Mouse (Mus musculus): Measurements from ENCODE around the gene Pxt1.
"Not testable (repeated sequence)": the region's sequence is repeated elsewhere in the genome, so short reads cannot be mapped to it uniquely, and the experiment has no call there.

Gene Pxt1

GRCm38 (mm10) chr17:28943740-28944139 lies at the start of gene Pxt1:
TSS of gene Pxt1 (minus strand) at chr17:28943840.
- no peak for DNase-seq (ENCODE audit: low read depth, low spot score)

DNA sequence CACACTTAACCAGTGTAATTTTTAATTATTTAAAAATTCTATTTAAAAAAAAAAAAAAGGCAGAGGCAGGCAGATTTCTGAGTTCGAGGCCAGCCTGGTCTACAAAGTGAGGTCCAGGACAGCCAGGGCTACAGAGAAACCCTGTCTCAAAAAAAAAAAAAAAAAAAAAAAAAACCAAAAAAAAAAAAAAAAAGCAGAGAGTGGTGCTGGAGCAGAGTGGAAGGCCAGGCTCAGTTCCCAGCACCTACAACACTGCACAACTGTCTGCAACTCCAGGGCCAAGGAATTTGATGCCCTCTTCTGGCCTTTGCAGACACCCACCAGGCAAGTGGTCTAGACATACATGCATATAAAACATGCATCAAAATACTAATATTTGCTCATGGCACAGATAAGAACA lies 49.4 kb upstream of the Pxt1 start:
- DNase-seq (ENCODE audit: low read depth, low spot score) = not testable (repeated sequence)

DNA sequence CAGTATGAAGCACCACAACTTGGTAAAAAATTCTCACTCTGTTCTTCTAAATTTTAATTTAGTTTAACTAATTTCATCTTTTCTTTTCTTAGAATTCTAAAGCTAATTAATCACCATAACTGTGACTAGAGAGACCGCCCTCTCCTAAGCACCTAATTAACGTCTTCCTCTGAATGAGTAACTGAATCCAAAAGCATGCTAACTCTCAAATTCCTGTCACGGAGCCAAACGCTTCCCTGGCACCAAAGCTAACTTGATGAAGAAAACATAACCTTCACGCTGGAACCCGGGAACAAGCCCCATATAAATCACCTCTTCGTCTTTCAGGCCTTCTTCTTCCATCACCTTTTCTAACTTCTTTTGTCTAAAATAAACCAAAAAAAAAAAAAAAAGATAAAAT lies 48.5 kb upstream of the Pxt1 start:
- no peak for DNase-seq (ENCODE audit: low read depth, low spot score)

- DNase-seq (ENCODE audit: low read depth, low spot score) = no peak
Measured at GRCm38 (mm10) chr17:28991286-28991685, 47.6 kb upstream of the Pxt1 start.

DNA sequence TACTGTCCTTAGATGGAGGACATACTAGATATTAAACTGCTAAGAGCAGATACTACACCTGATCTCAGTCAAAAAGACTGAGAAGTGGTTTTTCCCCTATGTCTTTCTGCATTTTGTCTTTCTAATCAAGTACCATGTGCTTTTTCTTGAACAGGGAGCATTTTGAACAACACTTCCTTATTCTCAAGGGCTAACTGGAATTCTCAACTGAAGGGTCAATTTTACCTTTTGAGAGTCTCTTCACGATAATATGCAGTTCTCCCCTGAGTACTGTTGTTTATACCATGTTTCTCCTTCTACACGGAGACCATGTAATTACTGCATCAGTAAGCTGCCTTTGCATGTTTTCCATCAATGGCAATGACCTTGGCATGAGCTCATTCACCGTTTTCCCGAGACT lies 46.4 kb upstream of the Pxt1 start:
- no peak for DNase-seq (ENCODE audit: low read depth, low spot score)

DNA sequence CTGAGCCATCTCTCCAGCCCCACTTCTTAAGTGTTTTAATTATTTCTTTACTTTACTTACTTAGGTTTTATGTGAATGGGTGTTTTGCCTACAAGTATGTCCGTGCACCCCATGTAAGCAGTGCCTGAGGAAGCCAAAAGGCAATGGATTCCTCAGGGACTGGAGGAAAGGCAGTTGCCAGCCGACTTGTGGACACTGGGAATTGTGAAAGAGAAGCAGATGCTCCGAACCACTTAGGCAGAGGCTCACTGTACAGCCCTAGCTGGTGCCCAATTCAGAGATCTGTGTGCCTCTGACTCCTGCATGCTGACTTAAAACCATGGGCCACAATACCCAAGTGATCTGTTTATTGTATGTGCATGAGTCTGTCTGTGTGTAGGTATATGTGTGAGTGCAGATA lies 45.4 kb upstream of the Pxt1 start:
- no peak for DNase-seq (ENCODE audit: low read depth, low spot score)

- no peak for DNase-seq (ENCODE audit: low read depth, low spot score)
Measured at GRCm38 (mm10) chr17:28988291-28988690, 44.7 kb upstream of the Pxt1 start.

GRCm38 (mm10) chr17:28987713-28988112 lies 44.1 kb upstream of the Pxt1 start:
- no peak for DNase-seq (ENCODE audit: low read depth, low spot score)

DNA sequence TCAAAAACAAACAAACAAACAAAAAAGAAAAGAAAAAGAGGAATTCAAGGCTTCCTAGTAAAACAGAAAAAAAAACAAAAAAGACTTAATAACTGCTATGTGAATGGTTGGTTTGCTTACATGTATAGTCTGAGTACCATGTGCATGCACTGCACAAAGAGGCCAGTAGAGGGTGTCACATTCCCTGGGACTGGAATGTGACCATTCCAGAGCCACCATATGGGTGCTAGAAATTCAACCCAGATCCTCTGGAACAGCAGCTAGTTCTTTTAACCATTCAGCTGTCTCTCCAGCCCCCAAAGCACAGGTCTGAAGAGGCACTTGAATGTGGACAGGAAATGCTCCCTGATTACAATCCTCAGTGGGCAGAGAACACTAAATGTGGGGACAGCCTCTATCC lies 43.2 kb upstream of the Pxt1 start:
- DNase-seq (ENCODE audit: low read depth, low spot score) = no peak

- DNase-seq (ENCODE audit: low read depth, low spot score) = no peak
Measured at GRCm38 (mm10) chr17:28984724-28985420, 41.2 kb upstream of the Pxt1 start.

- no peak for DNase-seq (ENCODE audit: low read depth, low spot score)
Measured at GRCm38 (mm10) chr17:28982591-28982990, 39.0 kb upstream of the Pxt1 start.

GRCm38 (mm10) chr17:28981081-28981480 lies 37.4 kb upstream of the Pxt1 start:
- DNase-seq (ENCODE audit: low read depth, low spot score) = no peak

GRCm38 (mm10) chr17:28979091-28979490 lies 35.5 kb upstream of the Pxt1 start:
- DNase-seq (ENCODE audit: low read depth, low spot score) = no peak

- no peak for DNase-seq (ENCODE audit: low read depth, low spot score)
Measured at GRCm38 (mm10) chr17:28970122-28970521, 26.5 kb upstream of the Pxt1 start.

DNA sequence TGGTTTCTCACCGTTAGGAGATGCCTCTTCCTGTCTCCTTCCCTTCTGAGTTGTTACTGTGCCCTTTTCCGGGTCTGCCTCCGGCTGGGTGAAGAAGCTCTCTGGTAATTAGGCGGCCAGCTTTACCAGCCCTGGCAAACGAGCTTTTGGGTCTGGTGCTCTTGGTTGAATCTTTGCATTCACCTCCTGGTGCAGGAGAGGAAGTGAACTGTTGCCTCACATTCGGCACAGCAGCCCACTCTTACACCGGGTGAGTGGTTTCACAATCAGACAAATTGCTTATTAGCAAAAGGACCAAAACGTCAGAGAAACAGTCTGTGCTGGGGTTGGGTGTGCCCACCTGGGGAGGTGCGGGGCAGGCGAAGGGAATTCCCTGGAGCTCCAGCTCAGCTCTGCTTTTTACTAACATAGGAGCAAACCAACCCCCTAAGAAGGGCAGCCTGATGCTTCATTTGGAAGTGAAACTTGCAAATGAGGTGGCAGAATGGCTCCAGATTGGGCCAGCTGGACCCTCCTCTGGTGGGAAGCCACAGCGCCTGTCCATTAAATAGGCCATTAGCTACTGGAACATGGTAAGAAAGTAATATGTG lies 23.5 kb upstream of the Pxt1 start:
- no peak for DNase-seq (ENCODE audit: low read depth, low spot score)

- DNase-seq (ENCODE audit: low read depth, low spot score) = no peak
Measured at GRCm38 (mm10) chr17:28961596-28961995, 18.0 kb upstream of the Pxt1 start.

- no peak for DNase-seq (ENCODE audit: low read depth, low spot score)
Measured at GRCm38 (mm10) chr17:28960597-28960996, 17.0 kb upstream of the Pxt1 start.

DNA sequence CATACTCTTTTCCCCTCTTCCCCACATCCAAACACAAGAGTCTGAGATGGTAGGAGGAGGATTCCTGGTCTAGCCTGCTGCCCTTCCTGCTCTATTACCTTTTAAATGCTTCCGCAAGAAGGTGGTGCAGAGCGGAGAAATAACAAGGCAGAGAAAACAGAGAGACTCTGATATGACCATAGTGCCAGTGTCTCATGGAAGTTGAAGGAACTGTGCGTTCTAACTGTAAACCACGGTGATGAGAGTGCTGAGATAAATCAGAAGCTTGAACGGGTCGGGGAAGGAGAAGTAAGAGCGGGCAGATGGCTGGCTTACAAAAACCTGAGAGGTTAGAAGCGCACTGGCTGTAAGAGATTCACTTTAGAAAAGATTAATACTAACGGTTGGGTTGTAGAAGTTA lies 10.8 kb upstream of the Pxt1 start:
- DNase-seq (ENCODE audit: low read depth, low spot score) = no peak

DNA sequence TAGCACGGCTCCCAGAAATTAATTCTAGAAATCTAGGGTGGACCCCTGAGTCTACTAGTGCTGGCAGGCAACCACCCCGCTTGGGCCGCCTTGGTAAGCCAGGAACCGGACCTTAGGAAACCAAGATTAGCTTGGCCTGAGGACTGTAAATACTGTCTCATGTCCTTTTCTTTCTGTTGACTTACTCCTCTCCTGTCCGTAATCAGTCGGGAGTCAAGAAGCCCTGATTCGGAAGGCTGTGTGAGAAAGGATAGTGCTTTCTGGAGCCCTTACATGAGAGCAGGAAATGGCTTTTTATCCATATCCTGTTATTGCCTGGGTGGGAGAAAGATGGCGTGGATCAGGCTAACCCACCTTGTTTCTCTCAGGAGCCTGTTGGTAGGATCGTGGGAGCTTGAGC lies 9.6 kb upstream of the Pxt1 start:
- DNase-seq (ENCODE audit: low read depth, low spot score) = no peak

- DNase-seq (ENCODE audit: low read depth, low spot score) = peak; percentile 88
Measured at GRCm38 (mm10) chr17:28951831-28952799, 8.5 kb upstream of the Pxt1 start, which contains the start of gene Kctd20. TSS of gene Kctd20 (plus strand) at chr17:28951950.

GRCm38 (mm10) chr17:28950751-28951150 lies 7.1 kb upstream of the Pxt1 start:
- DNase-seq (ENCODE audit: low read depth, low spot score) = no peak

DNA sequence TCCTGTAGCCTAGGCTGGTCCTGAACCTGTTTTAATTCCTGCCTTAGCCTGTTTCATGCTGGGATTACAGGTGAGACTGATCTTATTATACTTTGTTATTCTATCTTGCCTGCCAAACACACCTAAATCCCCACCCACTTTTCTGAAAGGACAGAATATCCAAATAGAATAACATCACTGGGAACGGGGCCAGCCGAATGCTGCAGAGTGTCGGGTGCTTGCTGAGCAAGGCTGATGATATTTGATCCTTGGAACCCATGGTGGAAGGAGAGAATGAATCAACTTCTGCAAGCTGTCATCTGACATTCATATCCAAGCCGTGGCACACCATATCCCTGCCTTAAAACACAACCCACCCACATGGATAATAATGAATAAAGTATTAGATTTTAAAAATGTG lies 5.0 kb upstream of the Pxt1 start:
- DNase-seq (ENCODE audit: low read depth, low spot score) = peak; percentile 44
